Mouse (Mus musculus) myocyte (in vitro differentiated cells): ENCODE results near the gene Mlx. TPM values are rescaled to one million over a fixed set of nuclear protein-coding genes. Genes with fewer than 3 reads are reported as not detected.
A peak's percentile ranks its signal among the peaks of the same experiment; 100 is the strongest.

Experiments
- H3K27me3 ChIP-seq: one replicate; pipeline ENCODE4 v1.6.1; 2011; ENCODE audit not compliant: control insufficient read depth, insufficient read depth, insufficient read length
- H3K36me3 ChIP-seq: one replicate; pipeline ENCODE4 v1.6.1; 2011; ENCODE audit not compliant: control insufficient read depth, insufficient read depth
- H3K4me2 ChIP-seq: one replicate; pipeline ENCODE4 v1.6.1; 2011; ENCODE audit warnings: low read depth, control low read depth
- H3K4me3 ChIP-seq: one replicate; pipeline ENCODE4 v1.5.1; 2011; ENCODE audit warnings: mild to moderate bottlenecking, control low read depth, moderate library complexity
- H3K79me2 ChIP-seq: one replicate; pipeline ENCODE4 v1.6.1; 2011; ENCODE audit not compliant: control insufficient read depth, insufficient read depth
- H3ac ChIP-seq: one replicate; pipeline ENCODE4 v1.6.1; 2011; ENCODE audit not compliant: control insufficient read depth, insufficient read length
- CEBPB ChIP-seq: IDR thresholded peaks from 2 replicates; pipeline ENCODE4 v1.6.1; 2011; ENCODE audit warnings: mild to moderate bottlenecking, moderate library complexity; ENCODE audit not compliant: poor library complexity, insufficient read depth, severe bottlenecking
- E2F4 ChIP-seq: IDR thresholded peaks from one replicate; pipeline ENCODE4 v1.6.1; 2011; ENCODE audit warnings: mild to moderate bottlenecking, control low read depth, moderate library complexity; ENCODE audit not compliant: insufficient read depth
- MAX ChIP-seq: IDR thresholded peaks from one replicate; pipeline ENCODE4 v1.6.1; 2011; ENCODE audit warnings: low read depth, mild to moderate bottlenecking, control low read depth
- MYOD1 ChIP-seq, 3 experiments: IDR thresholded peaks; one replicate each; pipeline ENCODE4 v1.6.1; 2011; ENCODE audit warnings: control low read depth in 2 of 3, low read depth in 2 of 3, mild to moderate bottlenecking in 2 of 3, moderate library complexity in 1 of 3; ENCODE audit not compliant: insufficient read length in 2 of 3, control insufficient read depth in 1 of 3
- MYOG ChIP-seq, 3 experiments: IDR thresholded peaks; one replicate each; pipeline ENCODE4 v1.6.1; 2011; ENCODE audit warnings: control low read depth in 2 of 3, low read depth in 2 of 3, mild to moderate bottlenecking in 2 of 3; ENCODE audit not compliant: insufficient read length in 2 of 3, control insufficient read depth in 1 of 3, insufficient read depth in 1 of 3
- POLR2A ChIP-seq: IDR thresholded peaks from one replicate; pipeline ENCODE4 v1.6.1; 2011; ENCODE audit warnings: low read depth, mild to moderate bottlenecking, control low read depth, moderate library complexity; ENCODE audit not compliant: insufficient read length
- POLR2AphosphoS2 ChIP-seq: IDR thresholded peaks from one replicate; pipeline ENCODE4 v1.6.1; 2011; ENCODE audit warnings: low read depth, control low read depth; ENCODE audit not compliant: insufficient read length
- REST ChIP-seq: IDR thresholded peaks from one replicate; pipeline ENCODE4 v1.6.1; 2011; ENCODE audit warnings: mild to moderate bottlenecking, control low read depth, moderate library complexity; ENCODE audit not compliant: insufficient read depth, insufficient read length
- SRF ChIP-seq: IDR thresholded peaks from one replicate; pipeline ENCODE4 v1.6.1; 2011; ENCODE audit warnings: low read depth; ENCODE audit not compliant: control insufficient read depth, insufficient read length
- TCF12 ChIP-seq: IDR thresholded peaks from one replicate; pipeline ENCODE4 v1.6.1; 2011; ENCODE audit warnings: mild to moderate bottlenecking, control low read depth; ENCODE audit not compliant: poor library complexity, insufficient read depth, severe bottlenecking
- TCF3 ChIP-seq: IDR thresholded peaks from one replicate; pipeline ENCODE4 v1.6.1; 2011; ENCODE audit warnings: low read depth, control low read depth; ENCODE audit not compliant: insufficient read length
- USF1 ChIP-seq: IDR thresholded peaks from one replicate; pipeline ENCODE4 v1.6.1; 2011; ENCODE audit warnings: low read depth, mild to moderate bottlenecking, control low read depth, moderate library complexity
- polyA plus RNA-seq: library from polyadenylated mRNA; unstranded; fragments of >200 nt; fragmentation: generic; extraction: Trizol; gene quantifications from one replicate; pipeline ENCODE4 v1.2.1, GENCODE M21; 2012; ENCODE audit warnings: missing spikeins

Gene Mlx
- polyA plus RNA-seq, 1 experiment: 29.3 TPM

DNA sequence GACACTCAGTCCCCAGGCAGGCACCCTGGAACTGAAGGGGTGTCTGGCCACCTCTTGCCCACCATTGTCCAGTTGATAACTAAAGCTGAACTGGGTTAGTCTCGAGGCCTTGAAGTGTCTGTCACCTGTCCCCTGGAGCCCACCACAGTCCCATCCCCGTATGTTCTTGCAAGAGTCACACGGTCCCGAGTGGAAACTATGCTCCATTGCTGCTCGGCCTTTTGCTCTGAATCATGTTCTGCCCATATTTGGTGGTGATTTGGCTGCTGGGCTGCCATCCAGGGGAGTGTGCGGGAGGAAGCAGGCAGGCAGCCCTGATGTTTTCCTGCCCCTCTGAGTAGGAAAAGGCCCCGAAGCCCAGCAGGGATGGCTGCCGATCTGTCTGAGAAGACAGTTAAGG, 27.0 kb upstream of the Mlx start:
- H3K4me2 ChIP-seq: peak overlapping the region; percentile 69
- no peak overlapping the region for H3ac ChIP-seq
- H3K27me3 ChIP-seq: no peaks in the 10 kb centered on the region
- H3K36me3 ChIP-seq: no peaks in the 10 kb centered on the region
- H3K4me3 ChIP-seq: no peak overlapping the region
- no peaks in the 10 kb centered on the region for H3K79me2 ChIP-seq
- TF ChIP-seq USF1: no peak
- no peak for TF ChIP-seq MYOG (IDR thresholded peaks at IDR 0.05; ENCODE audit: control insufficient read depth in 1 of 3, insufficient read depth in 1 of 3, insufficient read length in 2 of 3, low read depth in 2 of 3)
- peak; percentile 98 for TF ChIP-seq SRF
- TF ChIP-seq POLR2A: no peak
- TF ChIP-seq TCF3: no peak

DNA sequence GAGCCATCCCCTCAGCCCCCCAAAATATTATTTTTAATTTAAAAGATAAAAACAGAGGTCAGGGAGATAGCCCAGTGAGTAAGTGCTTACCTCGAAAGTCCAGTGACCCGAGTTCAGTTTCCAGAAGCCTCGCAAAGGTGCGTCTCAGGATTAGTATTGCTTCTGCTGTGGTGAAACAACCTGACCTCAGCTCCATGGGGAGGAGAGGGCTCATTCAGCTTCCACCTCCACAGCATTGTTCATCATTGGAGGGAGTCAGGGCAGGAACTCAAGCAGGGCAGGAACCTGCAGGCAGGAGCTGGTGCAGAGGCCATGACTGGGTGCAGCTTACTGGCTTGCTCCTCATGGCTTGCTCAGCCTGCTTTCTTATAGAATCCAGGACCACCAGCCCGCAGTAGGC, 26.0 kb upstream of the Mlx start:
- no peak overlapping the region for H3K4me3 ChIP-seq
- TF ChIP-seq REST: no peak
- no peak for TF ChIP-seq POLR2AphosphoS2
- H3K4me2 ChIP-seq: no peak overlapping the region
- no peaks in the 10 kb centered on the region for H3K27me3 ChIP-seq
- H3K36me3 ChIP-seq: no peaks in the 10 kb centered on the region
- no peak overlapping the region for H3ac ChIP-seq
- H3K79me2 ChIP-seq: no peaks in the 10 kb centered on the region

DNA sequence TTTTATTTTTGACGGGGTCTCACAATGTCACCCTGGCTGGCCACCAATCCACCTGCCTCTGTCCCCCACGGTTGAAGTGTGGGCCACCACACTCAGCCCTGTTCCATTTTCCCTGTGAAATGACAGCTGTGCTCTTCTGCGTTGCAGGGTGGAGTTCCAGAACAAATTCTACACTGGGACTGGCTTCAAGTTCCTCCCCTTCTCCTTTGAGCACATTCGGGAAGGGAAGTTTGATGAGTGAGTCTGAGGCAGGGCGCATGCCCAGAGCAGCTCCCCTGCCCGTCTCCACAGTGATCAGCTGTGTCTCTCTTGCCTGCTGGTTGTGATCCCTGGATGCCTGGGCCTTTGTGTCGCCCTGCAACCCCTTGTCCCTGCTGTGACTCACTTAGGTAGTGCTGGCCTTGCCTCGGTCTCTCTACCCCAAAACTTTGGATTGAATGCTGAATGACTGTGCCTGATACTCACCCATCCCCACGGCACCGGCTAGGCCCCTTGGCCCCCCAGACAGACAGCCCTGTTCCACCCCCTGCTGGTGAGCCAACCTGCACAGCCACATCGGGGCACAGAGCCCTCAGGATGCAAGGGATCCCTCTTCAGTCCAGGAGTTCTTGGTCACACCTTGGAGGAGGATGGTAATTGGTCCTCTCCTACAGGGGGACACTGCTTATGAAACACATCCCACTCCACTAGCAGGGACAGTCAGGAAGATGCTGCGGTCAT, 24.8 kb upstream of the Mlx start:
- Histone ChIP-seq H3ac (peak overlapping the region; percentile 7), H3K4me2 (peak overlapping the region; percentile 3), H3K36me3 (no peaks in the 10 kb centered on the region), H3K79me2 (no peaks in the 10 kb centered on the region), H3K4me3 (no peak overlapping the region), H3K27me3 (no peaks in the 10 kb centered on the region)
- TF ChIP-seq SRF: no peak
- TF ChIP-seq REST: no peak
- TF ChIP-seq E2F4: no peak
- no peak for TF ChIP-seq USF1
- TF ChIP-seq CEBPB: no peak
- no peak for TF ChIP-seq MAX
- peak; percentile 43 for TF ChIP-seq POLR2AphosphoS2
- peak; percentile 52 for TF ChIP-seq POLR2A
- peak in 2 of 3 experiments; percentile 52 to 64 for TF ChIP-seq MYOG (IDR thresholded peaks at IDR 0.05; ENCODE audit: control insufficient read depth in 1 of 3, insufficient read depth in 1 of 3, insufficient read length in 2 of 3, low read depth in 2 of 3)
- TF ChIP-seq MYOD1 (IDR thresholded peaks at IDR 0.05; ENCODE audit: control insufficient read depth in 1 of 3, insufficient read length in 2 of 3, low read depth in 2 of 3): peak in 2 of 3 experiments; percentile 5 to 68
- no peak for TF ChIP-seq TCF3
- TF ChIP-seq TCF12: peak; percentile 30

DNA sequence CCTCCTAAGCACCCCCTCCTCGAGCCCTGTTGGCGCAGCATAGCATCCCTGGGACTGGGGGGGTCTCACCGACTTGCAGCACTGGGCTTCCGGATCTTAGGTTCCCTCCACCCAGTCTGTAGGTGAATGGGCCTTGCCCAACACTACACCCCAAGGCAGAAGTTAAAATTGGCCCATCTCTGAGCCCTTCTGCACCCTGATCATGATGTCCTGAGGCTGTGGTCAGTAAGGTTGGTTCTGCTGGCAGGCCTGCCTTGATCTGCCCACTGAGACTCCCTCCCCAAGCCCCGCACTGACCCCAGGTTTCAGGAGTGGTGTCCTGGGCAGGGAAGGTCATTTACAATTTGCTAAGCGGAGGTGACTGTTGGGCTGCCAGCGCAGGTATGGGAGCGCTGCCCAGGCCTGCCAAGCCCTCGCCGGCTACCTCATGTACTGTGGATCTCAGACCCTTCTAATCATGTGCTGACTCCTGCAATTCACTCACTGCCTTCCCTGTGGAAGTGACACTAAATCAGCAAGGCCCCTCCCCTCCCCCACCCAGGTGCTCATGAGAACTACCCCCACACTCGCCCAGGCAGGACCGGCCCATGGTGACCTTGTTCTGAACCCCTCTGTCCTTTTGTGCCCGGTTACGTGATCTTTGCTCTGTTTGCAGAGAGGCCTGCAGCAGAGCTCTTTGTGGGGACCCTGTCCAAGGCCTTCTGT, 24.0 kb upstream of the Mlx start:
- Histone ChIP-seq H3K4me3 (no peak overlapping the region), H3K36me3 (no peaks in the 10 kb centered on the region), H3ac (peak overlapping the region; percentile 7), H3K4me2 (peak overlapping the region; percentile 43), H3K27me3 (no peaks in the 10 kb centered on the region), H3K79me2 (no peaks in the 10 kb centered on the region)
- TF ChIP-seq USF1 (no peak), CEBPB (no peak), E2F4 (no peak), MAX (no peak), MYOG (IDR thresholded peaks at IDR 0.05; ENCODE audit: control insufficient read depth in 1 of 3, insufficient read depth in 1 of 3, insufficient read length in 2 of 3, low read depth in 2 of 3) (no peak), TCF12 (no peak), POLR2AphosphoS2 (no peak), POLR2A (no peak)

DNA sequence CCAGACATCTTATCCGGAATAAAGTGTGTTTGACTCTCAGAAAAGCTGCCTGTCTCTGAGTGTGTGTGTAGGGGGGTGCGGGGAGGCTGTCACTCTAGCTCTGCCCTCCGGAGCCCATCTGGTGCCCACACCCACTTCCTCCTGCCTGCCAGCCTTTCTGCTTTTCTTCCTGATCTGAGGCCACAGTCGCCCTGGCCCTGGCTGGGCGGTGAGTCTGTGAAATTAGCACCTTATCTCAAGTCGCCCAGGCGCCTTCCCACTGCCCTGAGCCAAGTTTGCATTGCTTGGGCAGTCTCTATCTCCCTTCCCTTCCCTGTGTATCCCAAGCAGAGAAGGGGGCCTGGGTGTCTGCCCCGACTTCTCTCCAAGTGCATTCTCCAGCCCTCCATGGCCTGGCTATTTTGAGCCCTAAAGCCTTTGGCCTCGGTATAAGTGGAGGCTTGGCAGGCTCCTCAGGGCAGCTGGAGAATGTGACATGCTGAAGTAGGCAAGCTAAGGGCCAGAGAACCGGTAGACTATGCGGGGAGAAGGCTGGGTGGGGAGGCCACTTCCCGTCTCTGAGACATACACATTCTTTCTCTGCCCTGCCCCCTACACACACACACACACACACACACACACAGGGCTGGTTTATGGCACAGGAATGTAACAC, 23.3 kb upstream of the Mlx start:
- TF ChIP-seq MYOG (IDR thresholded peaks at IDR 0.05; ENCODE audit: control insufficient read depth in 1 of 3, insufficient read depth in 1 of 3, insufficient read length in 2 of 3, low read depth in 2 of 3) (peak; percentile 9 to 64 (median 58)), TCF12 (peak; percentile 48), MYOD1 (IDR thresholded peaks at IDR 0.05; ENCODE audit: control insufficient read depth in 1 of 3, insufficient read length in 2 of 3, low read depth in 2 of 3) (peak in 2 of 3 experiments; percentile 19 to 69), REST (no peak)
- Histone ChIP-seq H3K27me3 (no peaks in the 10 kb centered on the region), H3K36me3 (no peaks in the 10 kb centered on the region), H3K79me2 (no peaks in the 10 kb centered on the region), H3K4me2 (peak overlapping the region; percentile 43), H3ac (peak overlapping the region; percentile 7), H3K4me3 (no peak overlapping the region)
